Mouse (Mus musculus): ENCODE data around the gene Vmn1r232.
A peak's percentile ranks its signal among the peaks of the same experiment; 100 is the strongest.

The Vmn1r232 gene

DNA sequence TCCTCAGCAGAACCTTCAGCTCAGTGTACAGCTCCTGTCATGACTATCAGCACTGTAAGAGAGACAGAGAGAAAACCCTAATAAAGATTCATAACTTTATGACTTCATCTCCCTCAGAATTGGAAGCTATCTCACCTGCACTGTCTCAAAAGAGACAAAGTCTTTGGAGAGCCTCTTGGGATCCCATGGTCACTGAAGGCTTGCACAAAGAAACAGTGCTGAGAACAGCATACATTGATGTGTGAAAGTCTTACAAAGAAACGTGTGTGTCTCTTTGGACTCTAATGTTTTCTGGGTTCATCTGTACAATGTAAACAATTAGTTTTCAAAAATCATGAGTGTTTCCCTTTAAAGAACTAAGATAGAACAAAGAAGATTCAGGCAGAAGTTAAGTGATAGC, at the start of gene Vmn1r232:
Vmn1r232 (minus strand) TSS at position 101 of the 400 bp plus-strand sequence.
- DNase-seq (ENCODE audit: low spot score in 2 of 2), result no peak

DNA sequence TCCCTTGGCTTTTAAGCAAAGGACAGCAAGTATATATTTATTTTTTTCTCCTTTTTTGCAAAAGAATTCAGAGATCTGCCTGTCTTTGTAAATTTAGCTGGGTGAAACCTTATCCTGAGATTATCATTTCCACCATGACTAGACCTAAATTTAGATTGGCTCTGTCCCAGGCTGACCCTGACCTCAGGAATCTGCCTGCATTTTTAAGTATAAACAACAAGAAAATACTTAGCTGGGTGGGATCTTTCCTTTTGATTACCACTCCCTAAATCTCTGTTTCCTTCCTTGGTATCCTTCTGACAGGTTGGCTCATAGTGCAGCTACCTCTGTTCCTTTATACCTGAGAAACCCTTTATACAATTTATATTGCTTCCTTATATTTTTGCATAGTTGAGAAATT, 47.2 kb upstream of the Vmn1r232 start:
- DNase-seq (ENCODE audit: low spot score in 2 of 2), result no peak

DNA sequence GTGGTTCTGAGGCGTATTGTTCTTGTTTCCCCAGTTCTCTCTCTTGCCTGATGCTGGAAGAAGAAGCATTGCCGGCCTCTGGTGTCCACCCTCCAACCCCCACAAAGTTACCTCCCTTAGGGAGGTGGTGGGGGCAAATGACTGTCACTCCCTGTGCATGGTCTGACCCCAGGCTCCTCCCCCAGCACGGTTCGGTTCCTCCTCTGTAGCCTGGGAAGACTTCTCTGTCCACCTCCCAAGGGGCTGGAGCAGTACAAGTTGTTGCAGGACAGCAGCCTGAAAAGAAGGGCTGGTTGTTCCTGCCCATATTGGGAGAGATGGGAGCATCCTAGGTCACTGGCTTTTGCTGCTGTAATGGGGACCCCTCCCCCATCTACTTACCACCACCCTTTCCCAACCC, 45.9 kb upstream of the Vmn1r232 start:
- no peak for DNase-seq (ENCODE audit: low spot score in 2 of 2)

DNA sequence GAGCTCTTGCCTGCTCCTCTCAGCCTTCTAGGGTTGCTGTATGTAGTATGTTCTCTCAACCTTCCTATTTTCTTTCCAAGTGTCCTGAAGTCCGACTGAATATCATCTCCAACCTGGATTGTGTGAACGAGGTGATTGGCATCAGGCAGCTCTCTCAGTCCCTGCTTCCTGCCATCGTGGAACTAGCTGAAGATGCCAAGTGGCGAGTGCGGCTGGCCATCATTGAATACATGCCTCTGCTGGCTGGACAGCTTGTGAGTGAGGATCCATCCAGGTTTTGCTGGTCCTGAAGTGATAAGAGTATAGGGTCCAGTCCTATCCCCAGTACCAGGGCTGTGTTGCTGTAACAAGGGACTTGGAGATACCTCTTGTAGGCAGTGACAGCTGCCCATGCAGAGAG, 40.9 kb upstream of the Vmn1r232 start:
- no peak for DNase-seq (ENCODE audit: low spot score in 2 of 2)

DNA sequence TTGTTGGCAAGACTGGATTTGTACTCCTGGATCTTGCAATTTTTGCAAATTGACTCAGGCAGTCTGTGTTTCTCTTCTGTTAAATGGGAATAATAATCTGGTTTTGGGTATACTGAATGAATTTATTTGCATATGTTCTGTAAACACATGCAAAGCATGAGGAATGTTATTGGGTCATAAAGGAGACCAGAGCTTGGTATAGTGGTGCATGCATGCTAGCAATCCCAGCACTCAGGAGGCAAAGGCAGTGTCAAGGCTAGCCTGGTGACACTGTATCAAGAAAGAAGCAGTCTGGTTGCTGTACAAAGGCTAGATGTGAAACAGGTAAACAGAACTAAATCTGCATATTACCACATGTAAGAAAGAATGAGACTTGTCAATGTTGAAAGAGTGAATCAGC, 27.1 kb upstream of the Vmn1r232 start:
- DNase-seq (ENCODE audit: low spot score in 2 of 2), result no peak

DNA sequence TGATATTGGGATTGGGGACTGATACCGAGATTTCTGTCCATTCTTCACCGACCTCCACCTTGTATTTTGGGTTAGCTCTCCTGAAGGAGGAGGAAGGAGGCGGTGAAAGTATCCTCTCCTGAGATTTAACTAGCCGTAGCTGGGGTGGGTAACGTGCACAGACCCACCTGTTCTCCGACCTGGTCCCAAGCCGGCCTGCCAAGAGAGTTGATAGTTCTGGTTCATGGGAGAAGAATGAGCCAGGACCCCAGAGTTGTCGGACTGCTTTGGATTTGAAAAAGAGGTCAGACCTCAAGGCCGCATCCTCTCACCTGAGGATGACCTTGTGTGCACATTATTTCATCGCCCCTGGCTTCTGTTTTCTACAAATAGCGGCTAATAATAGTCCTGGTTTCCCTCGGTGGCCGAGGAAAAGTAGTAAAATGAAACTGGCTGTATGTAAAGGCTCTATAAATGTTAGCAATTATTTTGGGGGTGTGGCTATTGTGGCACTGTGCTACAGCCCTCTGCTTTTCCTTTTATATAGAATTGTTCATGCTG, 26.6 kb upstream of the Vmn1r232 start:
- no peak for DNase-seq (ENCODE audit: low spot score in 2 of 2)

DNA sequence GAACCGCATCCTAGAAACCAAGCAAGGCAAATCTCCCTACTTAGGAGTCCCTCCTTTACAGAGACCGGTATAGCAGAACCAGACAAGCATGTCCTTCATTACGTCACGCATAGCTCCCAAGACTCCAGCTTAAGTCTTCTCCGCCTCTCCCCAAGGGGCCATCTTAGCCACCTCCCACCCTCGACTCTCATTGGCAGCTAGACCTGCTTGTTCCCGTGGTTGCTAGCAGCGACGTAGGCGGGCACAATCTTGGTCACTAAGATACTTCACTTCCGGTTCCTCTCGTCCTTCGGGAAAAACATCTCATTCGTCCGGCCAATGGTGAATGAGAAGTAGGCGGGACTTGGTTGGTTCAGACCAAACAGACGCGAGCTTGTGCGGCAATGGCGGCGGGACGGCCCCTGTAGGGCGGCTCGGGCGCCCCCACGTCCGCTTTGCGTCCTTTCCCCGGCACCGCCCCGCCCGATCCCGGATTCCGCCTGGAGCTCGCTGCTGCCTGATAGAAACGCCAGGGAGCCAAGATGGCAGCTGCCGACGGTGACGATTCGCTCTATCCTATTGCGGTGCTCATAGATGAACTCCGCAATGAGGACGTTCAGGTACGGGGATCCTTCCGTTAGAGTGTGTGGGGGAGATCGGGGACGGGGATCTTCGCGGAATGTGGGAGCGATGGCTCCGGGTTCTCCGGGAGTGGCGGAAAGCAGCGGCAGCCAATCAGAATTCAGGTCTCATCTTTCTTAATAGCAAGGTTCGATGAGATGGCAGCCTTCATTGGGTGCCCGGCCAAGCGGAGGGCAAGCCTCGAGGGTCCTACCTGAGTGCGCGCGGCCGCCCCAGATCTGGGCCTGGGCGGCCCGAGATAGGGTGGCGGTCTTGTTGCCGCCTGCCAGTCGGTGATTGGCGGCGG, 25.7 kb upstream of the Vmn1r232 start, which contains the start of gene Ppp2r1a:
Ppp2r1a (plus strand) TSS at position 327 of the 907 bp plus-strand sequence.
- peak; percentile 96 to 97 for DNase-seq (ENCODE audit: low spot score in 2 of 2)

DNA sequence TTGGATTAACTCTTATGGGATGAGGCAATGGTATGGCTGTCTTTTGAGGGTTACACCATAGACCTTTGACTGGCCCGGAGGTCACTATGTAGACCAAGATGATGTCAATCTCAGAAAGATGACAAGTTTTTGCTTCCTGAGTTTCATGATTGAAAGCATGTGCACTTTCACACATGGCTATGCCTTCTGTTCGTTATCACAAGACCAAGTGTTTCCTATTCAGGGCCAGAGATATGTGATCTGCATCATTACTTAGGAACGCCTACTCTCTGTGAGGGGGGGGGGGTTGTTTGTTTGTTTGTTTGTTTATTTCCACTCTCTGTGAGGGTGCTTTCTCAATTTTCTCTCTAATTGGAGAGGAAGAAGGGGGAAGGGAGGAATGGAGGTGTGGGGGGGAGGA, 24.7 kb upstream of the Vmn1r232 start:
- no peak for DNase-seq (ENCODE audit: low spot score in 2 of 2)

DNA sequence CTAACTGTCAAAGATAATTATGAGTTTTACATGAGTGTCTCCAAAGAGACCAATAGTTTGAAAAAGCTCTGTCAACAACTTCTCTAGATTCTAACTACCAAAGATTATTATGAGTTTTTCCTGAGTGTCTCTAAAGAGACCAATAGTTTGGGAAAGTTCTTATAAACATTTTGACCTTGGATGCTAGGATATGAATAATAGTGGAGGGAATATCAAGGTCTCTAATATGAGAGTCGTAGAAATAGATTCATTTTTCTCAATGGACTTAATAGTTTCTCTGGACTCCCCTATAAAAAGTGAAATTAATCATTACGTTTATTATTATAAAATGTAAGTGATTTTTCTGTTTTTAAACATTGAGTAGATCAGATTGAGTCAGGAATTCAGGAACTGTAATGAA, 14.5 kb downstream of the Vmn1r232 start, which contains the start of gene Vmn1r231:
Vmn1r231 (minus strand) TSS at position 101 of the 400 bp plus-strand sequence.
- no peak for DNase-seq (ENCODE audit: low spot score in 2 of 2)

Data from spleen, postnatal 4 days (tissue).